Mouse (Mus musculus): ENCODE measurements around the gene Adk. TPM values are rescaled to one million over a fixed set of nuclear protein-coding genes. Genes with fewer than 3 reads are reported as not detected.

The Adk gene
- polyA plus RNA-seq, 1 experiment from 2014 or later = 131 TPM

DNA sequence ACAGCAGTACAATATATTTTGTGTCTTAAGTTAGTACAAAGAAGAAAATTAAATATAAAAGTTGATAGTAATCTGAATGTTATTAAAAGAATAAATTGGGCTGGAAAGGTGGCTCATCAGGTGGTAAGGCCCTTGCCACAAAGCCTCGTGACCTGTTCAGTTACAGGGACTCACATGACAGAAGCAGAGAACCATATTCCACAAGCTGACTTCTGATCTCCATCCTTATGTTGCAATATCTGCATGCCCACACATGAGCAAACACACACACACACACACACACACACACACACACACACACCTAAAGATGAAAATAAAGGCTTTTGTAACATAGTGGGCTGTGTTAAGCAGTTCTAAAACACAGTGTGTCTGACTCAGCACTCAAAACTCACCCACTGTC is 90.2 kb downstream of the Adk start:
- ATAC-seq (ENCODE audit: low read depth) (no peak), DNase-seq (ENCODE audit: low spot score) (no peak)
- Histone ChIP-seq H3K9me3 (ENCODE audit: control insufficient read depth, low read length) (no peaks in the 10 kb centered on the region), H3K9ac (ENCODE audit: low read depth, low read length) (no peak overlapping the region), H3K27me3 (replicated peaks; ENCODE audit: control insufficient read depth, insufficient read depth, low read length) (no peaks in the 10 kb centered on the region), H3K4me2 (ENCODE audit: low read depth, low read length) (no peak overlapping the region), H3K4me3 (ENCODE audit: low read depth, low read length) (no peak overlapping the region), H3K36me3 (ENCODE audit: control insufficient read depth, insufficient read depth, low read length) (no peaks in the 10 kb centered on the region), H3K27ac (replicated peaks; ENCODE audit: low read depth, low read length) (no peak overlapping the region), H3K4me1 (ENCODE audit: control insufficient read depth, insufficient read depth, low read length) (peaks cover 8% of the 10 kb centered on the region; the same call in 1 of the 2 replicates)
- 85% methylated on average over 1 of the region's 1 CpGs for WGBS

GRCm38 (mm10) chr14:21143406-21144115 is 91.2 kb downstream of the Adk start:
- peaks cover 8% of the 10 kb centered on the region; the same call in 1 of the 2 replicates for H3K4me1 ChIP-seq (ENCODE audit: control insufficient read depth, insufficient read depth, low read length)
- WGBS = 53% methylated on average over 8 of the region's 8 CpGs
- no peak overlapping the region for H3K9ac ChIP-seq (ENCODE audit: low read depth, low read length)
- DNase-seq (ENCODE audit: low spot score) = peak; percentile 79
- no peak overlapping the region for H3K4me2 ChIP-seq (ENCODE audit: low read depth, low read length)
- H3K4me3 ChIP-seq (ENCODE audit: low read depth, low read length) = no peak overlapping the region
- H3K36me3 ChIP-seq (ENCODE audit: control insufficient read depth, insufficient read depth, low read length) = no peaks in the 10 kb centered on the region
- no peaks in the 10 kb centered on the region for H3K9me3 ChIP-seq (ENCODE audit: control insufficient read depth, low read length)
- no peak overlapping the region for H3K27ac ChIP-seq (replicated peaks; ENCODE audit: low read depth, low read length)
- ATAC-seq (ENCODE audit: low read depth) = peak; percentile 65; the same call in 1 of the 2 replicates
- H3K27me3 ChIP-seq (replicated peaks; ENCODE audit: control insufficient read depth, insufficient read depth, low read length) = no peaks in the 10 kb centered on the region

GRCm38 (mm10) chr14:21147171-21147570 is 94.8 kb downstream of the Adk start:
- no peaks in the 10 kb centered on the region for H3K27me3 ChIP-seq (replicated peaks; ENCODE audit: control insufficient read depth, insufficient read depth, low read length)
- no peak overlapping the region for H3K9ac ChIP-seq (ENCODE audit: low read depth, low read length)

GRCm38 (mm10) chr14:21150301-21150700 is 97.9 kb downstream of the Adk start:
- Histone ChIP-seq H3K9ac (ENCODE audit: low read depth, low read length) (no peak overlapping the region), H3K27ac (replicated peaks; ENCODE audit: low read depth, low read length) (no peak overlapping the region), H3K4me3 (ENCODE audit: low read depth, low read length) (no peak overlapping the region), H3K36me3 (ENCODE audit: control insufficient read depth, insufficient read depth, low read length) (no peaks in the 10 kb centered on the region), H3K27me3 (replicated peaks; ENCODE audit: control insufficient read depth, insufficient read depth, low read length) (no peaks in the 10 kb centered on the region), H3K4me1 (ENCODE audit: control insufficient read depth, insufficient read depth, low read length) (peaks cover 12% of the 10 kb centered on the region; the same call in 1 of the 2 replicates), H3K9me3 (ENCODE audit: control insufficient read depth, low read length) (no peaks in the 10 kb centered on the region), H3K4me2 (ENCODE audit: low read depth, low read length) (no peak overlapping the region)
- ATAC-seq (ENCODE audit: low read depth) = no peak
- 59% methylated on average over 4 of the region's 4 CpGs for WGBS
- no peak for DNase-seq (ENCODE audit: low spot score)

More at GRCm38 (mm10) chr14:21147171-21147570, 94.8 kb downstream of the Adk start:
- Histone ChIP-seq H3K4me2 (ENCODE audit: low read depth, low read length) (no peak overlapping the region), H3K27ac (replicated peaks; ENCODE audit: low read depth, low read length) (peak overlapping the region; percentile 15; the same call in 1 of the 2 replicates), H3K4me1 (ENCODE audit: control insufficient read depth, insufficient read depth, low read length) (peaks cover 12% of the 10 kb centered on the region; the same call in 1 of the 2 replicates), H3K4me3 (ENCODE audit: low read depth, low read length) (no peak overlapping the region), H3K9me3 (ENCODE audit: control insufficient read depth, low read length) (no peaks in the 10 kb centered on the region), H3K36me3 (ENCODE audit: control insufficient read depth, insufficient read depth, low read length) (no peaks in the 10 kb centered on the region)
- ATAC-seq (ENCODE audit: low read depth) (no peak), DNase-seq (ENCODE audit: low spot score) (no peak)
- 50% methylated on average over 1 of the region's 1 CpGs for WGBS

DNA sequence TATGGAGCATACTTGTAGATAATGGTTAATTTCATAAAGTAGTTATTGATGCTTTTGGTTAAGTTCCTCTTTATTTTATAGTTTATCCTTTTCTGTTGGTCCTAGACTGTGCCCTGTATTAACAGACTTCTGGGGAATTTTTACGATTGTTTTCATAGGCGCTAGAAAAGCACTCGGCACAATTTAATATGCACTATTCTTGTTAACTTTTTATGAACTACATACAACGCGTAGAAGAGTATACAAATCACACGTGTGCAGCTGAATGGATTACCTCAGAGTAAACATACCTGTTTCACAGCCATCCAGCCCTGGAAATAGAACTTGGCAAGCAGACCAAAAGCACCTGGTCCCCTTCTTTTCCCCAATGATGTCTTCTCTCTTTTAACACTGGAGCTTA is 99.7 kb downstream of the Adk start:
- Histone ChIP-seq H3K4me3 (ENCODE audit: low read depth, low read length) (no peak overlapping the region), H3K9me3 (ENCODE audit: control insufficient read depth, low read length) (no peaks in the 10 kb centered on the region), H3K4me2 (ENCODE audit: low read depth, low read length) (no peak overlapping the region), H3K36me3 (ENCODE audit: control insufficient read depth, insufficient read depth, low read length) (no peaks in the 10 kb centered on the region), H3K4me1 (ENCODE audit: control insufficient read depth, insufficient read depth, low read length) (peaks cover 4% of the 10 kb centered on the region; the same call in 1 of the 2 replicates), H3K9ac (ENCODE audit: low read depth, low read length) (no peak overlapping the region), H3K27me3 (replicated peaks; ENCODE audit: control insufficient read depth, insufficient read depth, low read length) (no peaks in the 10 kb centered on the region), H3K27ac (replicated peaks; ENCODE audit: low read depth, low read length) (no peak overlapping the region; the same call in 1 of the 2 replicates)
- 78% methylated on average over 6 of the region's 6 CpGs for WGBS
- no peak for DNase-seq (ENCODE audit: low spot score)
- no peak for ATAC-seq (ENCODE audit: low read depth)

DNA sequence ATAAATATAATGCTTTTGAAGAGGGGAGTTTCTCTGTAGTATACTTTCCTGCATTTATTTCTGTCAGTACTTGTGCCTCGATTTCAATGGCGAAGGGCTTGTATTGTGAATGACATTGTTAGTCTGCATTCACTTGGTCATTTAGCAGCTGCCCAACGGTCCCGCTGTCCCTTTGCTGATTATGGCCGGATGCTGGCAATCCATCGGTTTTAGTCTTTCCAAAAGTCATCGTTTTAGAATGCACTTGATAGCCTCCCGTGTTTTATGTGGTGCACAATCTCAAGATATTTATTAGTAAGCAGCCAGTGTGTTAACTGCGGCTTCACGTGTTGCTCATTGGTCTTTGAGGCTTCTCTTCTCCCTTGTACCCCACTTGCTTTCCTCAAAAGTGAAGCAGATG is 113.3 kb downstream of the Adk start:
- DNase-seq (ENCODE audit: low spot score) = no peak
- H3K36me3 ChIP-seq (ENCODE audit: control insufficient read depth, insufficient read depth, low read length) = no peaks in the 10 kb centered on the region
- no peaks in the 10 kb centered on the region for H3K27me3 ChIP-seq (replicated peaks; ENCODE audit: control insufficient read depth, insufficient read depth, low read length)
- H3K4me1 ChIP-seq (ENCODE audit: control insufficient read depth, insufficient read depth, low read length) = peaks cover 7% of the 10 kb centered on the region; the same call in 1 of the 2 replicates
- no peak overlapping the region for H3K4me3 ChIP-seq (ENCODE audit: low read depth, low read length)
- H3K27ac ChIP-seq (replicated peaks; ENCODE audit: low read depth, low read length) = no peak overlapping the region
- no peak overlapping the region for H3K9ac ChIP-seq (ENCODE audit: low read depth, low read length)
- H3K9me3 ChIP-seq (ENCODE audit: control insufficient read depth, low read length) = no peaks in the 10 kb centered on the region
- H3K4me2 ChIP-seq (ENCODE audit: low read depth, low read length) = no peak overlapping the region
- no peak for ATAC-seq (ENCODE audit: low read depth)
- WGBS = 88% methylated on average over 10 of the region's 10 CpGs

- DNase-seq (ENCODE audit: low spot score) (no peak), ATAC-seq (ENCODE audit: low read depth) (no peak)
- no peak overlapping the region for H3K27ac ChIP-seq (replicated peaks; ENCODE audit: low read depth, low read length)
- H3K4me3 ChIP-seq (ENCODE audit: low read depth, low read length) = no peak overlapping the region
- WGBS = 95% methylated on average over 3 of the region's 3 CpGs
- no peak overlapping the region for H3K4me2 ChIP-seq (ENCODE audit: low read depth, low read length)
- peaks cover 3% of the 10 kb centered on the region; the same call in 1 of the 2 replicates for H3K4me1 ChIP-seq (ENCODE audit: control insufficient read depth, insufficient read depth, low read length)
- no peaks in the 10 kb centered on the region for H3K36me3 ChIP-seq (ENCODE audit: control insufficient read depth, insufficient read depth, low read length)
- no peaks in the 10 kb centered on the region for H3K27me3 ChIP-seq (replicated peaks; ENCODE audit: control insufficient read depth, insufficient read depth, low read length)
- no peaks in the 10 kb centered on the region for H3K9me3 ChIP-seq (ENCODE audit: control insufficient read depth, low read length)
- no peak overlapping the region for H3K9ac ChIP-seq (ENCODE audit: low read depth, low read length)
Measured at GRCm38 (mm10) chr14:21166114-21166513, 113.7 kb downstream of the Adk start.

- Histone ChIP-seq H3K9ac (ENCODE audit: low read depth, low read length) (no peak overlapping the region), H3K27ac (replicated peaks; ENCODE audit: low read depth, low read length) (no peak overlapping the region), H3K4me2 (ENCODE audit: low read depth, low read length) (no peak overlapping the region), H3K36me3 (ENCODE audit: control insufficient read depth, insufficient read depth, low read length) (no peaks in the 10 kb centered on the region), H3K4me3 (ENCODE audit: low read depth, low read length) (no peak overlapping the region), H3K27me3 (replicated peaks; ENCODE audit: control insufficient read depth, insufficient read depth, low read length) (no peaks in the 10 kb centered on the region), H3K9me3 (ENCODE audit: control insufficient read depth, low read length) (no peaks in the 10 kb centered on the region), H3K4me1 (ENCODE audit: control insufficient read depth, insufficient read depth, low read length) (no peaks in the 10 kb centered on the region)
- no peak for ATAC-seq (ENCODE audit: low read depth)
- no peak for DNase-seq (ENCODE audit: low spot score)
- 92% methylated on average over 1 of the region's 1 CpGs for WGBS
Measured at GRCm38 (mm10) chr14:21173973-21174745, 121.8 kb downstream of the Adk start.

All from embryonic facial prominence, embryonic 14.5 days (tissue).